Mouse (Mus musculus) brain, embryonic 14.5 days (tissue): ENCODE measurements at regions not wholly inside any gene's neighbourhood (a gene's known extent, or its start where the extent isn't known, plus 50 kb on each side); places are given as distances from the start of the nearest gene placed in this dataset.

ENCODE experiments used
- CTCF ChIP-seq: fragments of 200-500 bp; IDR thresholded peaks from 2 replicates; pipeline ENCODE4 v1.5.1; 2012; ENCODE audit warnings: inconsistent platforms, mild to moderate bottlenecking, moderate library complexity, borderline replicate concordance; ENCODE audit not compliant: insufficient read depth, insufficient read length; ENCODE audit errors: extremely low read depth
- POLR2A ChIP-seq: fragments of 200-500 bp; IDR thresholded peaks from 2 replicates; pipeline ENCODE4 v1.6.1; 2012; ENCODE audit warnings: mild to moderate bottlenecking, inconsistent platforms, borderline replicate concordance; ENCODE audit not compliant: poor library complexity, insufficient read depth, insufficient read length, severe bottlenecking; ENCODE audit errors: extremely low read depth

- TF ChIP-seq CTCF: peak; percentile 70; the same call in 1 of the 2 replicates
- no peak for TF ChIP-seq POLR2A
Measured at GRCm38 (mm10) chr17:59099376-59099775, 86.2 kb upstream of the Nudt12 start.
